Mouse (Mus musculus) cerebellum, adult 18-20 months (tissue): Measurements from ENCODE around the gene Lypd6b.

Experiments used
- DNase-seq, 2 experiments: peaks; one replicate each; pipeline ENCODE4 v3.0.0; 2021

The Lypd6b gene

GRCm38 (mm10) chr2:49825588-49825987 is 38.1 kb downstream of the Lypd6b start:
- DNase-seq: no peak

- DNase-seq: no peak
Observed at GRCm38 (mm10) chr2:49827756-49828155, 40.3 kb downstream of the Lypd6b start.

GRCm38 (mm10) chr2:49830369-49830768 is 42.9 kb downstream of the Lypd6b start:
- DNase-seq: no peak

- no peak for DNase-seq
Observed at GRCm38 (mm10) chr2:49832277-49832803, 44.9 kb downstream of the Lypd6b start.

GRCm38 (mm10) chr2:49837454-49838059 is 50.1 kb downstream of the Lypd6b start:
- no peak for DNase-seq

GRCm38 (mm10) chr2:49838611-49839010 is 51.1 kb downstream of the Lypd6b start:
- no peak for DNase-seq

- DNase-seq: peak; percentile 3 to 7
Observed at GRCm38 (mm10) chr2:49840573-49840972, 53.1 kb downstream of the Lypd6b start.

GRCm38 (mm10) chr2:49841089-49841488 is 53.6 kb downstream of the Lypd6b start:
- DNase-seq: no peak

- no peak for DNase-seq
Observed at GRCm38 (mm10) chr2:49845104-49845503, 57.6 kb downstream of the Lypd6b start.

GRCm38 (mm10) chr2:49846097-49846496 is 58.6 kb downstream of the Lypd6b start:
- no peak for DNase-seq

GRCm38 (mm10) chr2:49846880-49847279 is 59.4 kb downstream of the Lypd6b start:
- no peak for DNase-seq

- no peak for DNase-seq
Observed at GRCm38 (mm10) chr2:49847831-49848230, 60.3 kb downstream of the Lypd6b start.

- no peak for DNase-seq
Observed at GRCm38 (mm10) chr2:49849771-49850170, 62.3 kb downstream of the Lypd6b start.

- DNase-seq: no peak
Observed at GRCm38 (mm10) chr2:49851977-49852376, 64.5 kb downstream of the Lypd6b start.

- DNase-seq: no peak
Observed at GRCm38 (mm10) chr2:49856161-49856564, 68.7 kb downstream of the Lypd6b start.

GRCm38 (mm10) chr2:49856584-49856983 is 69.1 kb downstream of the Lypd6b start:
- no peak for DNase-seq

- no peak for DNase-seq
Observed at GRCm38 (mm10) chr2:49860219-49860962, 72.9 kb downstream of the Lypd6b start.

- DNase-seq: no peak
Observed at GRCm38 (mm10) chr2:49860969-49861592, 73.6 kb downstream of the Lypd6b start.

- DNase-seq: no peak
Observed at GRCm38 (mm10) chr2:49861658-49862057, 74.2 kb downstream of the Lypd6b start.

- no peak for DNase-seq
Observed at GRCm38 (mm10) chr2:49868116-49868858, 80.8 kb downstream of the Lypd6b start.

GRCm38 (mm10) chr2:49869044-49869443 is 81.6 kb downstream of the Lypd6b start:
- no peak for DNase-seq

GRCm38 (mm10) chr2:49869782-49870514 is 82.5 kb downstream of the Lypd6b start:
- DNase-seq: no peak
